Mouse (Mus musculus) erythroid progenitor cell, adult 5-6 weeks (primary cell): ENCODE results near the gene Unc79. TPM values are rescaled to one million over a fixed set of nuclear protein-coding genes. Genes with fewer than 3 reads are reported as not detected.

Source experiments
- ATAC-seq: replicated peaks from 2 replicates; pipeline ENCODE4 v1.8.0; 2016; ENCODE audit warnings: moderate number of reproducible peaks, mild to moderate bottlenecking, moderate TSS enrichment, inconsistent platforms; ENCODE audit not compliant: poor library complexity, low FRiP score, severe bottlenecking
- total RNA-seq, 2 experiments: library from RNA; stranded (forward) in 1 of 2; stranded (reverse) in 1 of 2; fragments of 150-400 nt in 1 of 2; fragments of 186-747, 209-891 nt in 1 of 2; gene quantifications; 2 replicates each; pipeline versions ENCODE4 v1.2.3 to v1.2.4; 2015 to 2017; ENCODE audit warnings: low replicate concordance in 2 of 2

Gene Unc79
- total RNA-seq, 2 experiments from 2014 or later = not detected

- ATAC-seq = no peak
Observed at GRCm38 (mm10) chr12:103039332-103039731, 90.7 kb downstream of the Unc79 start.

DNA sequence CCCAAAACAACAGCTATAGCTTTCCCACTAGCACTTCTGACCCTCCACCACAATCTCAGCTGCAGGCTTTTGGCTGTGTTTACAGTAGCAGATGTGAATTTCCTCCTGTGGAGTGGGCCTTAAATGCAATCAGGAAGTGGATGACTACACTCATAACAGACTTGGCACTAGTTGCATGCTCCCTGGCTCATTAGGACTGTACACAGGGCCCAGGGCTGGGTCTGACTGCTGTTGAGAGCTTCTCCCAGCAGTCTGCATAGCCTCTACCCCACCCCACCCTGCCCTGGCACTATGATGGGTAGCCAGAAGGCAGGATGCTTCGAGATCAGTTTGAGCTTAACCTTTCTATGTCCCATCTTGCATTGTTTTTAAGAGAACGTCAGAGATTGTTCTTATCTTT lies 91.5 kb downstream of the Unc79 start:
- ATAC-seq = no peak

- no peak for ATAC-seq
Observed at GRCm38 (mm10) chr12:103041401-103041800, 92.7 kb downstream of the Unc79 start.

DNA sequence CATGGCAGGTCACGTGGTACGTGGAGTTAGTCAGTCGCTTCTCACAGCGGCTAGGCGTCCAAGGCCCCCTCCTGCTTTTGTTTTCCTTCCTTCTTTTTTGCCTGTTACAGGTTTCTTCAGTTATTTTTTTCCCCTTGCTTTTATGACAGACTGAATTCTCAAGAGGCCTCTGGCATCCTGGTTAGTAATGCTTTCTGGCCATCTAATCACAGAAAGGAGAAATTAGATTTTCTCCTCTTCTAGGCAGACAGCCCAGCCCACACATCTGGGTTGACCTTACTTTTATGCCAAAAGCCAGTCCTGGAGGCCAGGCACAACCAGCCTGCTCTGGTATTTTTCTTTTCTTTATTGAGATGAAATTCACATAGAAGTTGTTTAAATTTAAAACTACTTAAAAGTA lies 94.1 kb downstream of the Unc79 start:
- no peak for ATAC-seq

- ATAC-seq = no peak
Observed at GRCm38 (mm10) chr12:103044422-103044821, 95.8 kb downstream of the Unc79 start.

GRCm38 (mm10) chr12:103049865-103050264 lies 101.2 kb downstream of the Unc79 start:
- no peak for ATAC-seq

GRCm38 (mm10) chr12:103059321-103060053 lies 110.8 kb downstream of the Unc79 start:
- ATAC-seq = no peak

DNA sequence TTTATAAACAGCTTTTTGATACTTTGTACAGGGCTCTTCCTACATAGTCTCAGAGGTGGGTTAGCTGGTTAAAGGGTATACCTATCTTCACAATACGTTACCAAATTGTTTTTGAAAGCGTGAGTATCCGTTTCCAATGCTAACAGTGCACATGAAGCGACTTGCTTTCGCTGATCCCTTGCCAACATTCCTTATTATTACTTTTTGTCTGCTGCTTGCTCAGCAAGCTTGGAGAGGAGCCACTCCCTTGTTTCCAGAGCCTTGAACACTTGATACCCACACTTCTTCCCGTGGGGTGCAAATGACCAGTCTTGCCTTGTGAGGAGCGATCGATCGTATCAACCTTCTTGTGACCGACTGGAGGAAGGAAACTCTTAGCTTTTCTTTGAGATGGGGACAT lies 112.1 kb downstream of the Unc79 start:
- ATAC-seq = no peak

GRCm38 (mm10) chr12:103062133-103062532 lies 113.5 kb downstream of the Unc79 start:
- no peak for ATAC-seq

GRCm38 (mm10) chr12:103064944-103065343 lies 116.3 kb downstream of the Unc79 start:
- 0 out of 2 replicates have a peak, but pooled peaks have one; percentile 42 for ATAC-seq

GRCm38 (mm10) chr12:103068161-103068560 lies 119.5 kb downstream of the Unc79 start:
- no peak for ATAC-seq

DNA sequence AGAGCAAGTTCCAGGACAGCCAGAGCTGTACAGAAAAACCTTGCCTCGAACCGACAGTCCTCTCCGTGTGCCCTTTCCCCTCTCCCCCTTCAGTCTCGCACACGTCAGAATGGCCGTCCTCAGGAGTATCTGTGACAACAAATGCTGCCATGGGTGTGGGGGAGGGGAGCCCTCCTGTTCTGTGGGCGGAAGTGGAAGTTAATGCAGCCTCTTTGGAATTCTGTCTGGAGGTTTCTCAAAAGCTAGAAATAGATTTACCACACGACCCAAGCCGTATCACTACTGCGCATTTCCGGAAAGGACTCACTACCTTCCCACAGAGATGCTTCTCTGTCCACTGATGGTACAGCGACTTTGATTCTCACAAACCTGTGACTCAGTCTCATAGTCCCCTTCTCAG lies 120.9 kb downstream of the Unc79 start:
- no peak for ATAC-seq

- no peak for ATAC-seq
Observed at GRCm38 (mm10) chr12:103073953-103074352, 125.3 kb downstream of the Unc79 start.

- ATAC-seq = no peak
Observed at GRCm38 (mm10) chr12:103078751-103079150, 130.1 kb downstream of the Unc79 start.

DNA sequence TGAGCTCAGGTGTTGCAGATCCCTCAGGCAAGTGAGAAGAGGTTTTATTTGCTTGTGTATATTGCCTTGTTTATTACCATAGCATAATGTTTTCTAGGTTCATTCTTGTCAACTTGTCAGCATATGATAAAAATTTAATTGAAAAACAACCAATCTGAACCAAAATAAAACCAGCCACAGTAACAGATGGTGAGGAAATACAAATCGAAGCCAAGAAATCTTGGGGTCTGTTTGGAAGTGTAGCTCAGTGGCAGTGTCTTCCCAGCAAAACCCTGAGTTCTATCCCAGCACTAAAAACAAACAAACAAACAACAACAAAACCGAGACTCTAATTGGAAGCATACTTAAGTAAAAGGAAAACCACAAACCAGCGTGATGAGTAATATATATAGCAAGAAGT lies 131.4 kb downstream of the Unc79 start:
- ATAC-seq = no peak

DNA sequence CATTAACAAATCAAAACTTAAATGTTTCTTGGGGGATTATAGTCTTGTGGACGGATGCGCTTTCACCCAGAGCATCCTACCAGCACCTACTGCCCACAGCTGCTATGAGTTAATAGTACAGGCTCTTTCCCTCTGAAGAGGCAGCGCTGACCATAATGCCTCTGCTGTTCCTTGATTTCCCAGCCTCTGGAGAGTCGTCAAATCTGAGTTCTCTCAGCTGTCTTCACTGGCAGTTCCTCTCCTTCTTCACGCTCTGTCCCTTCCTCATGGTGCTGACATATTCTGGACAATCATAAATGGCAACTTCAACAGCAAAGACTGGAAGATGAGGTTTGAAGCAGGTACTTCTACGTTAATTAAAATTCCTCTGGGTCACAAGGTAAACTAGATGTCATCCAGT lies 143.2 kb downstream of the Unc79 start:
- ATAC-seq = no peak

GRCm38 (mm10) chr12:103095160-103095559 lies 146.5 kb downstream of the Unc79 start:
- ATAC-seq = no peak

- ATAC-seq = no peak
Observed at GRCm38 (mm10) chr12:103099185-103099584, 150.5 kb downstream of the Unc79 start.

- no peak for ATAC-seq
Observed at GRCm38 (mm10) chr12:103100088-103100487, 151.4 kb downstream of the Unc79 start.

GRCm38 (mm10) chr12:103103041-103103440 lies 154.4 kb downstream of the Unc79 start:
- no peak for ATAC-seq

GRCm38 (mm10) chr12:103103601-103104000 lies 154.9 kb downstream of the Unc79 start:
- ATAC-seq = no peak

- ATAC-seq = no peak
Observed at GRCm38 (mm10) chr12:103109301-103109700, 160.6 kb downstream of the Unc79 start.
